Mouse (Mus musculus) liver, adult 2 months (tissue): ENCODE data around the gene Smim14. TPM values are rescaled to one million over a fixed set of nuclear protein-coding genes. Genes with fewer than 3 reads are reported as not detected.
A peak's percentile ranks its signal among the peaks of the same experiment; 100 is the strongest.
"Not testable (repeated sequence)": the region's sequence is repeated elsewhere in the genome, so short reads cannot be mapped to it uniquely, and the experiment has no call there.

Source experiments
- DNase-seq: peaks from one replicate; pipeline ENCODE4 v3.0.0-alpha.2; 2011; ENCODE audit warnings: low read depth, low spot score; ENCODE audit errors: extremely low read depth
- H3K27ac ChIP-seq: fragments of 200-500 bp; replicated peaks from 2 replicates; pipeline ENCODE4 v1.5.1; 2012; ENCODE audit warnings: low read depth, mild to moderate bottlenecking, control low read depth, inconsistent platforms, low read length; ENCODE audit not compliant: insufficient read depth
- H3K27me3 ChIP-seq: fragments of 200-500 bp; 2 replicates; pipeline ENCODE4 v1.6.1; 2012; ENCODE audit warnings: mild to moderate bottlenecking, moderate library complexity, low read length, inconsistent platforms; ENCODE audit not compliant: control insufficient read depth, insufficient read depth
- H3K36me3 ChIP-seq: fragments of 200-500 bp; 2 replicates; pipeline ENCODE4 v1.6.1; 2012; ENCODE audit warnings: low read length, inconsistent platforms; ENCODE audit not compliant: control insufficient read depth, insufficient read depth
- H3K4me1 ChIP-seq: fragments of 200-500 bp; 2 replicates; pipeline ENCODE4 v1.6.1; 2011; ENCODE audit warnings: low read length; ENCODE audit not compliant: control insufficient read depth, insufficient read depth
- H3K4me3 ChIP-seq: fragments of 200-500 bp; 2 replicates; pipeline ENCODE4 v1.5.1; 2011; ENCODE audit warnings: low read depth, mild to moderate bottlenecking, control low read depth, low read length, moderate library complexity; ENCODE audit not compliant: insufficient read depth
- H3K79me2 ChIP-seq: fragments of 200-500 bp; 2 replicates; pipeline ENCODE4 v1.6.1; 2012; ENCODE audit warnings: inconsistent platforms, mild to moderate bottlenecking, low read length, moderate library complexity; ENCODE audit not compliant: control insufficient read depth, insufficient read depth
- H3K9ac ChIP-seq: fragments of 200-500 bp; 2 replicates; pipeline ENCODE4 v1.6.1; 2012; ENCODE audit warnings: low read depth, mild to moderate bottlenecking, control low read depth, inconsistent platforms, low read length
- CTCF ChIP-seq: fragments of 200-500 bp; IDR thresholded peaks from 2 replicates; pipeline ENCODE4 v1.5.1; 2011; ENCODE audit warnings: low read depth, low read length, control low read depth
- POLR2A ChIP-seq: fragments of 200-500 bp; IDR thresholded peaks from 2 replicates; pipeline ENCODE4 v1.6.1; 2011; ENCODE audit warnings: low read length, control low read depth; ENCODE audit not compliant: insufficient read depth; ENCODE audit errors: extremely low read depth
- WGBS: fragments of 180-500 bp; shearing (Covaris S2); methylation state at CpG from one replicate; pipeline ENCODE4 v1.1.7; 2018; 5-methylcytosine and 5-hydroxymethylcytosine counted together
- polyA plus RNA-seq: library from polyadenylated mRNA; depleted of rRNA; stranded (reverse); fragments of >200 nt; gene quantifications from 2 replicates; pipeline ENCODE4 v1.2.3, GENCODE M21; 2012
- total RNA-seq: library from RNA; depleted of rRNA; stranded (reverse); fragments of >200 nt; gene quantifications from 2 replicates; pipeline ENCODE4 v1.2.3, GENCODE M21; 2014

Gene Smim14
- total and polyA plus RNA-seq, 2 experiments = 60.5 to 66.6 TPM

- Histone ChIP-seq H3K9ac (no peak overlapping the region), H3K36me3 (no peaks in the 10 kb centered on the region; the same call in 1 of the 2 replicates), H3K4me1 (no peaks in the 10 kb centered on the region; the same call in 1 of the 2 replicates), H3K4me3 (no peak overlapping the region), H3K27me3 (no peaks in the 10 kb centered on the region), H3K79me2 (peaks cover 33% of the 10 kb centered on the region; the same call in 1 of the 2 replicates), H3K27ac (no peak overlapping the region)
- TF ChIP-seq POLR2A (no peak), CTCF (no peak)
- WGBS = 50% methylated on average over 2 of the region's 2 CpGs
- DNase-seq = no peak
These were observed 50.5 kb downstream of the Smim14 start for GRCm38 (mm10) chr5:65486514-65486913.

- 87% methylated on average over 4 of the region's 4 CpGs for WGBS
- TF ChIP-seq CTCF = no peak
- no peak for TF ChIP-seq POLR2A
- no peak for DNase-seq
- H3K27ac ChIP-seq = no peak overlapping the region
- H3K4me3 ChIP-seq = no peak overlapping the region
- H3K27me3 ChIP-seq = no peaks in the 10 kb centered on the region
- H3K79me2 ChIP-seq = peaks cover 25% of the 10 kb centered on the region; the same call in 1 of the 2 replicates
- H3K9ac ChIP-seq = no peak overlapping the region
- peaks cover 3% of the 10 kb centered on the region; the same call in 1 of the 2 replicates for H3K4me1 ChIP-seq
- H3K36me3 ChIP-seq = peaks cover 3% of the 10 kb centered on the region; the same call in 1 of the 2 replicates
These were observed 54.0 kb downstream of the Smim14 start for GRCm38 (mm10) chr5:65482996-65483395.

GRCm38 (mm10) chr5:65480511-65480910 is 56.5 kb downstream of the Smim14 start:
- Histone ChIP-seq H3K4me3 (no peak overlapping the region), H3K9ac (no peak overlapping the region), H3K79me2 (peaks cover 17% of the 10 kb centered on the region; the same call in 1 of the 2 replicates), H3K27ac (no peak overlapping the region), H3K36me3 (peaks cover 3% of the 10 kb centered on the region; the same call in 1 of the 2 replicates), H3K27me3 (no peaks in the 10 kb centered on the region), H3K4me1 (peaks cover 3% of the 10 kb centered on the region; the same call in 1 of the 2 replicates)
- no peak for TF ChIP-seq CTCF
- WGBS = 63% methylated on average over 4 of the region's 4 CpGs
- no peak for DNase-seq

GRCm38 (mm10) chr5:65479681-65480445 is 57.1 kb downstream of the Smim14 start:
- Histone ChIP-seq H3K27me3 (no peaks in the 10 kb centered on the region), H3K4me1 (peaks cover 3% of the 10 kb centered on the region; the same call in 1 of the 2 replicates), H3K27ac (no peak overlapping the region)

GRCm38 (mm10) chr5:65478224-65478623 is 58.8 kb downstream of the Smim14 start:
- Histone ChIP-seq H3K4me1 (peaks cover 3% of the 10 kb centered on the region; the same call in 1 of the 2 replicates), H3K27ac (no peak overlapping the region), H3K27me3 (no peaks in the 10 kb centered on the region), H3K36me3 (peaks cover 3% of the 10 kb centered on the region; the same call in 1 of the 2 replicates), H3K9ac (no peak overlapping the region), H3K79me2 (peaks cover 16% of the 10 kb centered on the region; the same call in 1 of the 2 replicates), H3K4me3 (no peak overlapping the region)
- no peak for DNase-seq
- TF ChIP-seq POLR2A = no peak
- TF ChIP-seq CTCF = peak; percentile 19; the same call in 1 of the 2 replicates
- 87% methylated on average over 4 of the region's 4 CpGs for WGBS

More at GRCm38 (mm10) chr5:65479681-65480445, 57.1 kb downstream of the Smim14 start:
- Histone ChIP-seq H3K9ac (no peak overlapping the region), H3K36me3 (peaks cover 3% of the 10 kb centered on the region; the same call in 1 of the 2 replicates), H3K79me2 (peaks cover 17% of the 10 kb centered on the region; the same call in 1 of the 2 replicates), H3K4me3 (no peak overlapping the region)
- DNase-seq = no peak
- 84% methylated on average over 9 of the region's 9 CpGs for WGBS
- TF ChIP-seq POLR2A = no peak
- no peak for TF ChIP-seq CTCF

GRCm38 (mm10) chr5:65476739-65477138 is 60.2 kb downstream of the Smim14 start:
- H3K36me3 ChIP-seq, H3K27me3 ChIP-seq, H3K4me1 ChIP-seq, DNase-seq, H3K79me2 ChIP-seq, H3K27ac ChIP-seq, H3K9ac ChIP-seq, H3K4me3 ChIP-seq: not testable (repeated sequence)
- WGBS = over 99% methylated on average over 4 of the region's 4 CpGs
